Mouse (Mus musculus) adrenal gland, postnatal 36 days (tissue): Measurements from ENCODE around the gene Gm10181. TPM values are rescaled to one million over a fixed set of nuclear protein-coding genes. Genes with fewer than 3 reads are reported as not detected.
"Not testable (repeated sequence)": the region's sequence is repeated elsewhere in the genome, so short reads cannot be mapped to it uniquely, and the experiment has no call there.

Source experiments
- DNase-seq, 2 experiments: peaks; one replicate each; pipeline ENCODE4 v3.0.0; 2021; ENCODE audit warnings: mixed read lengths in 1 of 2
- long read RNA-seq, 2 experiments: library from polyadenylated mRNA; stranded (forward); transcript quantifications; one replicate each; pipeline ENCODE4 v2.0.0; 2021; ENCODE audit warnings: borderline sequencing depth in 2 of 2
- total RNA-seq, 2 experiments: library from RNA; stranded (reverse); gene quantifications; 2 replicates each; pipeline ENCODE4 v1.2.3; 2021

Gm10181 gene
- not detected for total RNA-seq
- long read RNA-seq, experiment 1, result 0 reads
- long read RNA-seq, experiment 2, result 0 reads

DNA sequence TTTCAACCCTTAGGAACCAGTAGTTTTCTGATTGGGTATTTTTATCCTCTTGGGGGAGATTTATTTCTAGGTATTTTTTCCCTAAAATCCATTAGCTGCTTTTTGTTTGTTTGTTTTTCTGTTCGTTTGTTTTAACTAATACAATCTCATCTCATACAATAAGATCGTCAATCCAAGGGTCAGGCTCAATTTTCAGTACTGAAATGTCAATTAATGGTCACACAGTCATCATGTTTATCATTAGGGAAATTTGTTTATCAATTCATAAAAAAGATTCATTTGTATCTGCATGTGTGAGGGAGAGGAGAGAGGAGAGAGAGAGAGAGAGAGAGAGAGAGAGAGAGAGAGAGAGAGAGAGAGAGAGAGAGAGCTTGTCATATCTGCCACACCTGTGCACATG, at the start of gene Gm10181:
Gm10181 (plus strand) TSS at position 301 of the 400 bp plus-strand sequence.
- no peak for DNase-seq

DNA sequence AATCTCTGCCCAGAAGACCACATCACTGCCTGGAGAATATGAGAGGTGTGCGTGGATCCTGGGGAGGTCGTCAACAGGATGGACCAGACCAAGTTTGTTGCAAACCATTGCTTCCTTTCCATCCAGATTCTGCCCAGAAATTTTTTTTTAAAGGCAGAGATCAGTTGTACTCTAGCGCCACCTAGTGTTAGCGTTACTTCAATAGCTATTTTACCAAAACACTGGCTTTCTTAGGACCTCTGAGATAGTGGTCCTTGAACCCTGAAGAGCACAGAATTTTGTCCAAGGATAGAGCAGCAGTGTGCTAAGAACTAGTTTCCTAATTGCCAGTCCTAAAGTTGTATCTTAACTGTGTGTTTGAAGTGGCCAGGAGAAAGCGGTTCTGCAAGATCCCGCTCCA, 47.6 kb upstream of the Gm10181 start:
- peak in 1 of 2 experiments; percentile 42 for DNase-seq

DNA sequence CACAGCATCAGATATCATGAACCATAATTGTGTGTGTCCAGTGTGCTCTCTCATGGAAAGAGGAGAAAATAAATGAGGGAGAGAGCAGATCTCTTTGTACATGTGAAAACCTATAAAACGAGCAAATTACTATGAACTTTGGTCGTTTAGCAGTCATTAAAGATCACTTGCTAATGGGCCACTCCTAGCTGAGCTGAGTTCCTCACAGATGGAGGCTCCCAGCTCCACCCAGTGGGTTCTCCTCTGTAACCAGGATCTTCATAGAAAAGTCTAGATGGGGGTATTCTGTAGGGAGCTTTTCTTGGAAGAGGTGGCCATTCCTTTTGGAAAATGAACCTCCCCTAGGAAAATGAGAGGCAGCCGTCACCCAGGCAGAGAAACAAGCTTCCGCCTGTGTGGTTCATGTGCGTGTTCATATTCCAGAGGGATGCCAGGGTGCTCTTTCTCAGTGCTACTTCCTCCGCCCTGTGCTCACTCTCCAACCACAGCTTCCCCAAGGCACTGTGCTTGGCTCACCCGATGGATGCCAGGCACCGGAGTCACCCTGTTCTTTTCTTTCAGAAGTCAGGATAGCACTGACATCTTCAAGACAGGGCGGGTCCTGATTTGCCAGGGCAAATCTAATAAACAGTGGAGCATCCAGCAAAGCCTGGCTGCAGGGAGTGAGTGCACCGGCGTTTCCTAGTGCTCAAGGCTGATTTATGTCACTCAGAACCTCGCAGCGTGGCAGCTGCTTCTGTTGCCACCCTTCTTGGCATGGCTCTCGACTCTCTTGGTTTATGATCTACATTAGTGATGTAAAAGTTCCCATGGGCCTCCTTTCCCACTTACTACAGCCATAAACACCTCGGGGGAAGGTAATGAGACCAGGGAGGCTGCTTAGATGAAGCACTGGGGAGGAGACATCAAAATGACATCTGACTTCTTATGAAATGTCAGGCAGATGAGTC, 46.8 kb upstream of the Gm10181 start:
- DNase-seq, result peak in 1 of 2 experiments; percentile 10

- no peak for DNase-seq
These were observed 44.9 kb upstream of the Gm10181 start for GRCm38 (mm10) chr9:25044325-25044724.

GRCm38 (mm10) chr9:25048289-25048688, 40.9 kb upstream of the Gm10181 start:
- no peak for DNase-seq

DNA sequence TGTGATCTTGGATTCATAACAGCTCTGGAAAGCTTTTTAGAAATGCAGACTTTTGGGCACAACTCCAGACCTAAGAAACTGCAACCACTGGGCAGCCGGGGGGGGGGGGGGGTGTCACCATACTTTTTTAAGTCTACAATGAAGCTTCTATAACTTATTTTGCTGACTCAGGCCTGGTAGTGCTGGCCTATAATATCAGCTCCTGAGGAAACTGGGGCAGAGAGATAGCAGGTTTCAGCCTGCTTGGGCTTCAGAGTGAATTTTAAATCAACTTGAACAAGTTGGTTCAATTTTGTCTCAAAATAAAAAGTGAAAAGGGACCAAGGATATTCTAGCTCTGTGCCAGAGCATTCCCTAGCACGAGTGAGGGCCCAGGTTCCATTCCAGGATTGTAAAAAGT, 40.3 kb upstream of the Gm10181 start:
- DNase-seq, result no peak

DNA sequence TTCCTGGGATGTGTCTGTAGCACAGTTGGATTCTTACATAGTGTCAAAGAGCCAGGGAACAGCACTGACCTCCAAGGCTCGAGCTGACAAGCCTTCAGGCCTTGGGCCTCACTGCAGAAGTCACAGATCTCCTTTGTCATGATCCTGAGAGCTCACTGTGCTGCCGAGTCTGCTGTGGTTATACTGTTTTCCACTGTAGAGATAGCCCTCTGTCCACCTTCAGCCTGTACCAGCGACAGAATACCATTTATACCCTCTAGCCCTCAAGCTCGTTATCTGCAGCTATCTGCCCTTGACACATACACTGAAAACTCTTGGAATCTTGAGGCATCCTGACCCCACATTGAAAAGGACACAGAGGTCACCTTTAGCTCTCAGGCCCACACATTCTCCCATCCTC, 37.3 kb upstream of the Gm10181 start:
- DNase-seq, result no peak

DNA sequence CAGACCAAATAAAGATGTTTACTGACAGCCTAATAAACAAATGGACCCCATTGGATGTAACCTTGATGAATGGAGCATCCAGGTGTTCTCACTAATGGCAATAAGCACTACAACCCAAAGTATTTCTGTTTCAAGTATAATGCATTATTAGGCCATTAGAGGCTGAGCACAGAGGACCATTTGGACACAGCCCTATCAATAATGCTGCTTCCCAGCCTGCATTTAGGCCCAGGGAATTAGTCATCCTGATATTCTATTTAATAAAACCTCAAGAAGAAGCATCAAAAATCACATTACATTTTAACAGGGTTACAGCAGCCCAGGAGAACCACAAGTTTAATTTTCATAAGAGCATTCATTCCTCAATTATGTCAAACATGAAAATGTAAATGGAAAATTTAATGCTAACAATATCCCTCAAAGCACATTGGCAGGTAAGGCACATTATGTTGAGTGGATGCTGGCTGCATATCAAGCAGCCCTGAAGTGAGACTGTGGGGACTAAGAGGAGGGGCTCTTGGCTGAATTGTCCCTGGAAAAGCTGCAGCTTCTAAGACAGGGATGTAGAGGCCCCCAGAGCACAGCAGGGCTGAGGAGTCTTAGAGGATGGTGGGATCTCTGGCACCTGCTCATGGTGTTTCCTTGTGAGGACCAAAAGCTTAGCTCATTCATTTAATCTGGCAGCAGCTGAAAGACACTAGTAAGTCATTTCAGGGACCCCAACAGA, 33.4 kb upstream of the Gm10181 start:
- DNase-seq, result no peak

- DNase-seq, result peak in 1 of 2 experiments; percentile 34
These were observed 30.5 kb upstream of the Gm10181 start for GRCm38 (mm10) chr9:25058726-25059125.

GRCm38 (mm10) chr9:25072666-25073065, 16.6 kb upstream of the Gm10181 start:
- no peak for DNase-seq

DNA sequence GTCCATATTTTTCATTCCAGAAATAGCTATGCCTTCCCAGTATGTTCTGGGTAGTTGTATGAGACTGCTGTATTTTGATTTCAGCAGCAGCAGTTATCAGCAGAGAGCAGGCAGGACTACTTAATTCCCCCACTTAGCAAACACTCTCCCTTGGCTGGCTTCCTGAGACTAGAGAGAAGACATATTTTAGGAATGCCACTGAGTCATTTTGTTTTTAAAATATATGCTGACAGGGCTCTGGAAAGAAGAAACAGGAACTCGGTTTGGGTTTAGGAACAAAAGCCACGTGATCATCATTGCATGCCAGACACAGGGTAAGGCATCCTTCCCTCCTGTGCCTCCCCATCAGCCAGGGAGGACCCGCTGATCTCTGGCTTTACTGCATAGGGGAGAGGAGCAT, 13.2 kb upstream of the Gm10181 start:
- no peak for DNase-seq

- no peak for DNase-seq
These were observed 12.7 kb upstream of the Gm10181 start for GRCm38 (mm10) chr9:25076505-25076904.

GRCm38 (mm10) chr9:25090853-25091252, 1.6 kb downstream of the Gm10181 start:
- no peak for DNase-seq

DNA sequence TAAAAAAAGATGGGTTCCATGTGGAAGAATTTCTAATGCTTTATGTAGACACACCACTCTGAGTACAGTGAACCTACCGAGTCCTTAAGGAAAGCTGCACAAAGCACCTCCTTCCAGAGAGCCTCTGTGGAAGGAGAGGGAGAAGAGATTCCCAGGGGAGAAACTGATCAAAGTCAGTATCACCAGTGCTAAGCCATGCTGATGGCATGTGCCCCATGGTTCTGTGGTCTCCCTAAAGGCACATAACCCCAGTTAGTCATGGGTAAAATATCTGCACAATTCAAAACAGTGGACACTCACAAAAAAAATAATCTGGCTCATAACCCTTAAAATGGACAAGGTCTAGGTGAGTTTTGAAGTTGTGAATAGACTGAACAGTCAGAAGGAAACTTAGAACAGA, 13.7 kb downstream of the Gm10181 start:
- no peak for DNase-seq

DNA sequence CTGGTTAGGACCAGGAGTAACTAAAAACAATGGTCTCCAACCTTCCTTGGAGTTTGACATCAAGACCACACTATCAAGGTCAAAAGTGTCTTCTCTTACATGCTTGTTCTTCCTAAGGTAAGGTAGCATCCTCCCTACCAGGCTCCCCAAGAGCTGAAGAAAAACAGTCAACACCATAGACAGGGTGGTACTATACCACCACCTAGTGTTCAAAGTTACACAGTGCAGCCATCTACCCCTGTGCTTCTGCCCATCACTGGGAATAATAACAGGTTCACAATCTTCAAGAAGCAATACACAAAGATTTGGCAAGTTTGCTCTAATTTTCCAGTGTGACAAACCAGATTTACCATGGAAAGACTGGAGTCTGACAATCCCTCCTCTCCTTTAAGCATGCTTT, 15.4 kb downstream of the Gm10181 start:
- DNase-seq, result peak; percentile 13 to 41

DNA sequence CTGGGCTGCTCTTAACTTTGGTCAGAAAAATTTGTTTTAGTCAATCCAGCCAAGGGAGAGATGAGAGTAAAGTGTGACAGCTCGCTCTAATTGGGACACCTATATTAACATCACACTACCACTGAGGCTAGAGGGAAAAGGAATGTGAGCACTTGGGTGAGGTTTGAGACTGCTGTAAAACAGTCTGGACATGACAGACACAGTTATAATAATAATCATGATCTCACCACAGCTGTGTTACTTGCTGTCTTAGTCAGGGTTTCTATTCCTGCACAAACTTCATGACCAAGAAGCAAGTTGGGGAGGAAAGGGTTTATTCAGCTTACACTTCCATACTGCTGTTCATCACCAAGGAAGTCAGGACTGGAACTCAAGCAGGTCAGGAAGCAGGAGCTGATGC, 34.4 kb downstream of the Gm10181 start:
- not testable (repeated sequence) for DNase-seq

DNA sequence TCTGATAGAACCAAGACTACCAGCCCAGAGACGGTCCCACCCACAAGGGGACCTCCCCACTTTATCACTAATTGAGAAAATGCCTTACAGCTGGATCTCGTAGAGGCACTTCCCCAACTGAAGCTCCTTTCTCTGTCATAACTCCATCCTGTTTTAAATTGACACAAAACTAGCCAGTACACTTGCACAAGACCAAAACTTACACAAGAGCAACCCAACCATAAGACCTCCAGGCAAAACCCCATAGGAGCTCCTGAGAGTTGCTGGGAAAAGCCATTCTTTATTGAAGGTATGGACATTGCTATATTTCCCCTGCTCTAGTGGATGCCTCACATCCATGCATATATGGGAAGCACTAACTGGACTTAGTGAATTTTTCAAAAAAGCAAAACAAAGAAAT, 34.8 kb downstream of the Gm10181 start:
- no peak for DNase-seq

DNA sequence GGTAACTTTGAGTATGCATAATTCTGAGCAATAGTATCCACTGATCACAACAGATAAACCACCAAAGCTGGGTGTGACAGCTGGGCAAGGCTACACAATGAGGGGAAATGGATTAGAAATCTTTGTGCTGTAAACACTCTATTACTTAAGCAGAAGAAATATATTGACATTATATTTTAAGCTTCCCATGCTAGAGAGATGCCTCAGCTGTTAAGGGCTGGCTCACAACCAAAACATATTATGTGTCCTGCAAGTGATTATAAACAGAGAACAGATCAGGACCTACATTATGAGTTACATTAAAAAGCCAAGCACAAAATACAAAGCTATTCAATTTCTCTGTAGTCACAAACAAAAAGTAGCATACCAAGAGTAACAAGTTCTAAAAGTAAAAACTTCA, 43.0 kb downstream of the Gm10181 start:
- no peak for DNase-seq

GRCm38 (mm10) chr9:25132920-25133319, 43.7 kb downstream of the Gm10181 start:
- DNase-seq, result no peak

DNA sequence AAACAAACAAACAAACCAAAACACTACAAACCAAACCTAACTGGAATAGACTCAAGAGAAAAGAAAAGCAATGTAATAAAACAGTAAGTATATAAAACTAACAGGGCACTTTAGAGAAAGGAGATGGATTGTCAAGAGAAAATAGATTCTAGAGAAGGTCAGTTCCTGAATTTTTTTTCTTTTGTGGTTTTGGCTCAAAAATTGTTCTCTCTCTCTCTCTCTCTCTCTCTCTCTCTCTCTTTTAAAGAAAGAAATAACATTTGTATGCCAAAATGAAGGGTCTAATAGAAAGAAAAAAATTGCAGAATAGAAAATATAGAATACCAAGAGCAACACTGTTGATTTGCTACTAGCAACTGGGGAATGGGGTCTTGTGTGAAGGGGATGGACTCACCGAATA, 49.7 kb downstream of the Gm10181 start:
- DNase-seq, result no peak
